Mouse (Mus musculus) kidney, postnatal 25 days (tissue): ENCODE measurements around the gene Wscd2.
A peak's percentile ranks its signal among the peaks of the same experiment; 100 is the strongest.

Source experiments
- DNase-seq, 2 experiments: peaks; one replicate each; pipeline ENCODE4 v3.0.0; 2021; ENCODE audit warnings: mixed read lengths in 2 of 2

The Wscd2 gene

DNA sequence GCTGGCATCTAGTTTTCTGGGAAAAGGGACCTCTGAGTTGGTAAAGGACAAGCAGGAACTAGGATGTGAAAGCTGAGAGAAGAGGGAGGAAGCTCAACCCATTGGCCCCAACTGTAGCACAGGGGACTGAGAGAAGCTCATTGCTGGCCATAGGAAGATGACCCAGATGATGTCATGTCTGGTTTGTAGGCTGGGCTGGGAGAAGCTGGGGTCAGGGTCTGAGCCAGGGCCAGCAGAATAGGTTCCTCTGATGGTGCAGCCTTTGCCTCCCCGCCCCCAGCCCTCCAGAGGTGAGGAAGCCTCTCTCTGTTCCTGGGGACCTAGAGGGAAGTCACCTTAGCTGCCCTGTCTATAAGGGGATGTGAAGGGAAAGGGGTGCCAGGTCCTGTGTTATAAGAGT lies 129.0 kb downstream of the Wscd2 start:
- DNase-seq: no peak

DNA sequence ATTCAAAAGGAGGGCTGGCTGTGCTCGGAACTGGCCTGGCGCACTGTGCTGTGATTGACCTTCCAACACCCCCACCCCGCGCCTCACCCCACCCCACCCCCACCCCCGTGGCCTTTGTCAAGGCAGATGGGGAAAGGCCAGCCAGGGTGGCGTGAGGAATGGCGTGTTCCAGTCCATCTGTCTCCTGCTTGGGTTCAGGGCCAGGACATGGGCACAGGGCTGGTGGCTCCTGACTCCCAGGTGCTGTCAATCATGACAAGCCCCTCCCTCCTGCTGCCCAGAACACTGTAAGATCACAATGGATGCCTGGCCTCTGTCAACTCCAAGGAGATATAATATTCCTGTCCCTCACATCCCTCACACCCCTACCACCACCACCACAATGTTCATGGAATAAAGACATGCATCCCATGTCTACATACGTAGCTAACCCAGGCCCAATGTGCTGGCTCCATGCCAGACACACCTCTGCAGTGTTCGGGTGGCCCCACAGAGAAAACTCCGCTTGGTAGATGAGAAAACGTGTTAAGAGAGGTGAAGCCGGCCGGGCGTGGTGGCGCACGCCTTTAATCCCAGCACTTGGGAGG lies 130.1 kb downstream of the Wscd2 start:
- DNase-seq: no peak

GRCm38 (mm10) chr5:113620999-113621398 lies 130.9 kb downstream of the Wscd2 start:
- DNase-seq: no peak

DNA sequence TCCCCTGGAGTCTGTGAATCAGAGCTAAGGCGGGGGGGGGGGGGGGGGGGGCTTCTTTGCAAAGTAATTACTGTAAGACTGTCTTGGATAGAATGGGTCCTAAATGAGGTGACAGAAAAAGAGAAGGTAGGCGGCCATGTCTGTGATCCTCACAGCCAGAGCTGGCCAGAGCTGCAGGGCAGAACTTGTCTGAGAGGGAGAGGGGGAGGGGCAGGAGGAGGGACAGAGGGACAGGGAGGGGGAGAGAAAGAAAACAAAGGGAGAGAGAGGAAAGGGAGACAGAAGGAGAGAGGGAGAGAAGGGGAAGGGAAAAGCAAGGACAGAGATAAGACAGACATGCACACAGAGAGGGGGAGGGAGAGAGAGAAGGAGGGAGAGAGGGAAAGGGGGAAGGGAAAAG lies 132.9 kb downstream of the Wscd2 start:
- no peak for DNase-seq

DNA sequence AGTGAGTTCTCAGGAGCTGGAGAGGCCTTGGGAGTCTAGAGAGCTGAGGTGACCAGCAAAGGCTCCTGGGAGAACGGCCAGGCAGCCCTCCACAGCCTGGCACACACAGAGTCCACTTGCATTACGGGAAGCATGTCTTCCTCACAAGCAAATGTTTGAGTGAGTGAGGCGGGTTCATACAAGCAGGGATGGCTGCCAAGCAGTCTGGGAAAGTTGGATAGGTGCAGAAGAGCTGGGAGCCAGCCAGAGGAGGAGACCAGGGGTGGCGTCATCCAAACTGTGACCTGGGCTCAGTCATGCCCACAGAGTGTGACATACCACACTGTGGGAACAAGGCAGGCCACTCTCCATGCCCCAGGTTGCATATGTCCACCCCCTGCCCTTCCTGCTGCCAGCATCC lies 134.9 kb downstream of the Wscd2 start:
- no peak for DNase-seq

GRCm38 (mm10) chr5:113626352-113626751 lies 136.2 kb downstream of the Wscd2 start:
- DNase-seq: no peak

DNA sequence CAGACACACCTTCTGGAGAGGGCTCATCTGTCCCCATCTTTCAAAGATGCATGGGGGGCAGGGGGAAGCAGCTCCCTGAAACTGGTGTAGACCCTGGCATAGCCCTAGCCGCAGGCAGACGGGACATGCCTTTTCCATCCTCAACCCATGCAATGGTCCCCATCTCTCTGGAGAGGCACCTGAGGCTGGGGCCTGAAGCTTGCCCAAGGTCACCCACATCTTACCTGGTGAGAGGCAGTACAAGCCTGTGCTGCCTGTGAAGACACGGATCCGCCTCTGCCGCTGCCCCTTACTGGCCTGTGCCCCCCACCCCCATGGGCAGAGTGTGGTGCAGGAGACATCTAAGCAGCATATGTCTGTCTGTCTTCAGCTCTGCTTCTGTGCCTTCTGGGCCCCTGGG lies 136.9 kb downstream of the Wscd2 start:
- no peak for DNase-seq

DNA sequence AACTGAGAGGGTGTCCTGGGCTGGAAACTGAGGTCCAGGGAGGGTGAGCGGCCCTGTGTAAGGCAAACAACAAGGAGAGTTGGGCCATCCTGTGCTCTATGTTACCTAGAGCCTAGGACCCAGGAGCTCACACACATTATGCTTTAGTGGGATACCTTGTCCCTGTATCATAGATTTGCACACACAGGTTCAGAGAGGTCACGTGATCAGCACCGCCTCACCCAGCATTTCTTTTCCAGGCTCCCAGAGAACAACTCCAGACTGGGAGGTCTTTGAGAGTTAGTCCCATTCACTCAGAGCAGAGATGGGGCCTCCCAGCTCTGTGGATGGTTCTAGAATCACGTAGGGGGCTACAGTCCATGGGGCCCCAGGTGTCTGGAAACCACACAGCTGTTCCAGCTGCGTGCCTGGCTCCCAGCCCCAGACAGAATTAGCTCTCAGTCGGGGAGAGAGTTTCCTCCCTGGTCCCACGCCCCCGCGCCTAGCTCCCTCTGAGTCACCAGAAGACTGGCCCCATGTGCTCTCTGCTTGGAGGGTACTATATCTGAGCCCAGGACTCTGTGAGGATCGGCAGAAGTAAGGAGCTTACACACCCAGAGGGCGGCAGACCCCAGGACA lies 137.8 kb downstream of the Wscd2 start:
- DNase-seq: no peak

DNA sequence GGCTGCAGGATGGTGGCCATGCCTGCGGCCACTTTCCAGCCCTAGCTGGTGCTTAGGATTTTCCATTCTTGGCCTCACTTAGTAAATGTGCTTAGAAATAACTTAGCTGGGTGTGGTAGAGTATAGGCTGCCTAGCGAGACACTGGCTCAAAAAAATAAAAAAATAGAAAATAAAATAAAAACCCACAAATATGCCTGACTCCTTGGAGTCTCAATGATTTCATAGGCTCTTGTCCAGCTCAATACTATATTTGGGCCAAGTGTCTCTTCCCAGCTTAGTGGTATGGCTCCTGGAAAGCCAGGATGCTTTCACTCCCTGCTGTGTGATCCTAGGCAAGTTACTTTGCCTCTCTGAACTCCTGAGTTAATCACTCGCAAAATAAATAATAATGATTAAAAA lies 139.1 kb downstream of the Wscd2 start:
- no peak for DNase-seq

GRCm38 (mm10) chr5:113630116-113630515 lies 140.0 kb downstream of the Wscd2 start:
- DNase-seq: no peak

GRCm38 (mm10) chr5:113633037-113633714 lies 143.0 kb downstream of the Wscd2 start:
- peak; percentile 42 to 73 for DNase-seq

- DNase-seq: peak; percentile 80 to 92
These were observed 144.0 kb downstream of the Wscd2 start for GRCm38 (mm10) chr5:113634024-113634651.

- DNase-seq: no peak
These were observed 144.9 kb downstream of the Wscd2 start for GRCm38 (mm10) chr5:113634887-113635610.

DNA sequence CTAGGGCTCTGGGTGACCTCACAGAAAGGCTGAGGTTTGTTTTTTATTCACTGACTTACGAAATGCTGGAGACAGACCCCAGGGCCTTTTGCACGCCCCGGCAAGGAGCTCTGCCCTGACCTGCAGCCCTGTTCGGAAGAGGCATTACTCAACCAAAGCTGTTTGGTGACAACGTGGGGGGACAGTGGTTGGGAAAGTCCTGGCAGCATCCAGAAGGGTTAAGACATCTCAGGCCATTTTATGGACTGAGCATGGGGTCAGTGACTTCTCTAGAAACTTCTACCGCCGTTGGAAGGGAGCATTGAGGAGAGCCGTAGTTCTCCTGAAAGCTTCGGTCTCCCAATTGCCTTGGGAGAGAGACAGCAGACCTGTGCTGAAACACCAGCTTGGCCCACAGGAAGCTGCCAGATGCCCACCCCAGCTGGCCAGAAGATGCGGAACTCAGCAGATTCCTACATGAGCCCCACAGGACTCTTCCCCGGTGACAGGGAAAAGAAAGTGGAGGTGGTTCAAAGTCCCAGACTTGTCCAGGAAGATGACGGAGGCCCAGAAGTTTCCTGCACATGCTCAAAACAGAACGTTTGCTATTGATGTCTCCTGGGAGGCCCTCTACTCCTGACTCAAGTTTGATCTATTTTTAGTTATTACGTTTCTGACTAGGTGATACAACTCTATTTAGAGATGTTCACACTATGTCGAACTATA lies 145.9 kb downstream of the Wscd2 start:
- DNase-seq: peak in 1 of 2 experiments; percentile 50

- peak in 1 of 2 experiments; percentile 62 for DNase-seq
These were observed 147.5 kb downstream of the Wscd2 start for GRCm38 (mm10) chr5:113637631-113638030.

GRCm38 (mm10) chr5:113638055-113638454 lies 147.9 kb downstream of the Wscd2 start:
- DNase-seq: no peak

DNA sequence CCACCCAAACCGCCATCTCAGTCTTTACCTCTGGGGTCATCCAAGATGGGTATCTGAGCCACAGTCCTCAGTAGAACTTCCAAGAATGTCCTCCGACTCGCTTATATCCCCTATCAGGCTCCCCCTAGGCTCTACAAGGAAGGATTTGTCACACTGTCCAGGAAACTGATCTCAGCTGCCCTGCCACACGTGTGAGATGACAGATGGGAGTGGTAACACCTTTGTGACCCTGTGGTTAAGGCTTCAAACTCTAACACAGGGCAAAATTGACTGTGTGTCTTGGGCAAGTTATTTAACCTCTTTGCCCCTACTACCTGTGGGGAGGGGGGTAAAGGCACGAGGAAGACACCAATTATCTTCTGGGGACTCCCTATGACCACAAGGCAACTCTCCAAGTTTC lies 149.0 kb downstream of the Wscd2 start:
- DNase-seq: no peak
